Mouse (Mus musculus) cerebellum, adult 9-11 months (tissue): Measurements from ENCODE around the gene Megf8.

Experiments
- DNase-seq: peaks from one replicate; pipeline ENCODE4 v3.0.0; 2022

Gene Megf8

GRCm38 (mm10) chr7:25410969-25411615 is 94.1 kb downstream of the Megf8 start:
- DNase-seq, result no peak

GRCm38 (mm10) chr7:25411861-25412260 is 94.9 kb downstream of the Megf8 start:
- no peak for DNase-seq

GRCm38 (mm10) chr7:25412833-25413441 is 96.0 kb downstream of the Megf8 start, which contains the start of gene Cxcl17:
Cxcl17 (minus strand) TSS chr7:25412886.
- DNase-seq, result no peak
